Mouse (Mus musculus): Measurements from ENCODE around the gene Rras2. TPM values are rescaled to one million over a fixed set of nuclear protein-coding genes. Genes with fewer than 3 reads are reported as not detected.
A peak's percentile ranks its signal among the peaks of the same experiment; 100 is the strongest.

The Rras2 gene
- polyA plus RNA-seq, 1 experiment from 2014 or later = 24.5 TPM

- Histone ChIP-seq H3K4me2 (replicated peaks; ENCODE audit: low read depth) (no peak overlapping the region), H3K36me3 (ENCODE audit: control insufficient read depth, insufficient read depth) (no peaks in the 10 kb centered on the region), H3K4me3 (ENCODE audit: low read depth, low read length) (no peak overlapping the region), H3K9me3 (ENCODE audit: control insufficient read depth) (no peaks in the 10 kb centered on the region), H3K27me3 (replicated peaks; ENCODE audit: control insufficient read depth, insufficient read depth, low read length) (no peaks in the 10 kb centered on the region), H3K9ac (ENCODE audit: low read depth, low read length) (no peak overlapping the region), H3K4me1 (replicated peaks; ENCODE audit: control insufficient read depth, insufficient read depth, low read length) (peaks cover 3% of the 10 kb centered on the region; the same call in 1 of the 2 replicates), H3K27ac (ENCODE audit: low read depth, low read length) (no peak overlapping the region)
- ATAC-seq = no peak
- TF ChIP-seq CTCF (IDR thresholded peaks at IDR 0.05; ENCODE audit: low read depth) = no peak
- WGBS = 90% methylated on average over 3 of the region's 3 CpGs
Measured at GRCm38 (mm10) chr7:114139400-114139799, 21.8 kb upstream of the Rras2 start.

- Histone ChIP-seq H3K36me3 (ENCODE audit: control insufficient read depth, insufficient read depth) (no peaks in the 10 kb centered on the region), H3K9ac (ENCODE audit: low read depth, low read length) (no peak overlapping the region), H3K27me3 (replicated peaks; ENCODE audit: control insufficient read depth, insufficient read depth, low read length) (no peaks in the 10 kb centered on the region), H3K4me3 (ENCODE audit: low read depth, low read length) (no peak overlapping the region), H3K9me3 (ENCODE audit: control insufficient read depth) (no peaks in the 10 kb centered on the region), H3K27ac (ENCODE audit: low read depth, low read length) (no peak overlapping the region), H3K4me1 (replicated peaks; ENCODE audit: control insufficient read depth, insufficient read depth, low read length) (peaks cover 3% of the 10 kb centered on the region; the same call in 1 of the 2 replicates), H3K4me2 (replicated peaks; ENCODE audit: low read depth) (no peak overlapping the region)
- no peak for ATAC-seq
- WGBS = 92% methylated on average over 2 of the region's 2 CpGs
- TF ChIP-seq CTCF (IDR thresholded peaks at IDR 0.05; ENCODE audit: low read depth) = no peak
Measured at GRCm38 (mm10) chr7:114138261-114138660, 20.7 kb upstream of the Rras2 start.

- ATAC-seq = no peak
- no peak overlapping the region for H3K9ac ChIP-seq (ENCODE audit: low read depth, low read length)
- H3K4me3 ChIP-seq (ENCODE audit: low read depth, low read length) = no peak overlapping the region
- no peaks in the 10 kb centered on the region for H3K27me3 ChIP-seq (replicated peaks; ENCODE audit: control insufficient read depth, insufficient read depth, low read length)
- H3K36me3 ChIP-seq (ENCODE audit: control insufficient read depth, insufficient read depth) = no peaks in the 10 kb centered on the region
- H3K4me2 ChIP-seq (replicated peaks; ENCODE audit: low read depth) = no peak overlapping the region
- no peak for TF ChIP-seq CTCF (IDR thresholded peaks at IDR 0.05; ENCODE audit: low read depth)
- WGBS = 36% methylated on average over 6 of the region's 6 CpGs
- H3K27ac ChIP-seq (ENCODE audit: low read depth, low read length) = no peak overlapping the region
- H3K4me1 ChIP-seq (replicated peaks; ENCODE audit: control insufficient read depth, insufficient read depth, low read length) = no peaks in the 10 kb centered on the region
- no peaks in the 10 kb centered on the region for H3K9me3 ChIP-seq (ENCODE audit: control insufficient read depth)
Measured at GRCm38 (mm10) chr7:114135166-114135565, 17.6 kb upstream of the Rras2 start.

- Histone ChIP-seq H3K4me1 (replicated peaks; ENCODE audit: control insufficient read depth, insufficient read depth, low read length) (no peaks in the 10 kb centered on the region), H3K9me3 (ENCODE audit: control insufficient read depth) (no peaks in the 10 kb centered on the region), H3K4me2 (replicated peaks; ENCODE audit: low read depth) (no peak overlapping the region), H3K4me3 (ENCODE audit: low read depth, low read length) (no peak overlapping the region), H3K27ac (ENCODE audit: low read depth, low read length) (no peak overlapping the region), H3K36me3 (ENCODE audit: control insufficient read depth, insufficient read depth) (no peaks in the 10 kb centered on the region), H3K9ac (ENCODE audit: low read depth, low read length) (no peak overlapping the region), H3K27me3 (replicated peaks; ENCODE audit: control insufficient read depth, insufficient read depth, low read length) (no peaks in the 10 kb centered on the region)
- no peak for TF ChIP-seq CTCF (IDR thresholded peaks at IDR 0.05; ENCODE audit: low read depth)
- no peak for ATAC-seq
- WGBS = 33% methylated on average over 4 of the region's 5 CpGs
Measured at GRCm38 (mm10) chr7:114133957-114134356, 16.4 kb upstream of the Rras2 start.

- Histone ChIP-seq H3K9me3 (ENCODE audit: control insufficient read depth) (no peaks in the 10 kb centered on the region), H3K27ac (ENCODE audit: low read depth, low read length) (no peak overlapping the region), H3K27me3 (replicated peaks; ENCODE audit: control insufficient read depth, insufficient read depth, low read length) (no peaks in the 10 kb centered on the region), H3K4me2 (replicated peaks; ENCODE audit: low read depth) (no peak overlapping the region), H3K4me3 (ENCODE audit: low read depth, low read length) (no peak overlapping the region), H3K9ac (ENCODE audit: low read depth, low read length) (no peak overlapping the region), H3K36me3 (ENCODE audit: control insufficient read depth, insufficient read depth) (no peaks in the 10 kb centered on the region), H3K4me1 (replicated peaks; ENCODE audit: control insufficient read depth, insufficient read depth, low read length) (no peaks in the 10 kb centered on the region)
- WGBS = 36% methylated on average over 8 of the region's 8 CpGs
- TF ChIP-seq CTCF (IDR thresholded peaks at IDR 0.05; ENCODE audit: low read depth) = no peak
- no peak for ATAC-seq
Measured at GRCm38 (mm10) chr7:114132316-114132715, 14.7 kb upstream of the Rras2 start.

GRCm38 (mm10) chr7:114129281-114129680, 11.7 kb upstream of the Rras2 start:
- 49% methylated on average over 2 of the region's 2 CpGs for WGBS

GRCm38 (mm10) chr7:114118180-114118579, 599 bp upstream of the Rras2 start:
- Histone ChIP-seq H3K4me3 (ENCODE audit: low read depth, low read length) (peak overlapping the region; percentile 91), H3K9ac (ENCODE audit: low read depth, low read length) (peak overlapping the region; percentile 89; the same call in 1 of the 2 replicates), H3K9me3 (ENCODE audit: control insufficient read depth) (no peaks in the 10 kb centered on the region), H3K4me1 (replicated peaks; ENCODE audit: control insufficient read depth, insufficient read depth, low read length) (0 out of 2 replicates have a peak, but pooled peaks cover 4% of the 10 kb centered on the region), H3K4me2 (replicated peaks; ENCODE audit: low read depth) (peak overlapping the region; percentile 82), H3K36me3 (ENCODE audit: control insufficient read depth, insufficient read depth) (no peaks in the 10 kb centered on the region), H3K27ac (ENCODE audit: low read depth, low read length) (peak overlapping the region; percentile 96), H3K27me3 (replicated peaks; ENCODE audit: control insufficient read depth, insufficient read depth, low read length) (no peaks in the 10 kb centered on the region)
- peak; percentile 76 for ATAC-seq
- 25% methylated on average over 7 of the region's 7 CpGs for WGBS
- no peak for TF ChIP-seq CTCF (IDR thresholded peaks at IDR 0.05; ENCODE audit: low read depth)

More at GRCm38 (mm10) chr7:114129281-114129680, 11.7 kb upstream of the Rras2 start:
- Histone ChIP-seq H3K9me3 (ENCODE audit: control insufficient read depth) (no peaks in the 10 kb centered on the region), H3K36me3 (ENCODE audit: control insufficient read depth, insufficient read depth) (no peaks in the 10 kb centered on the region), H3K27me3 (replicated peaks; ENCODE audit: control insufficient read depth, insufficient read depth, low read length) (no peaks in the 10 kb centered on the region), H3K4me3 (ENCODE audit: low read depth, low read length) (no peak overlapping the region), H3K27ac (ENCODE audit: low read depth, low read length) (no peak overlapping the region), H3K4me1 (replicated peaks; ENCODE audit: control insufficient read depth, insufficient read depth, low read length) (no peaks in the 10 kb centered on the region), H3K9ac (ENCODE audit: low read depth, low read length) (no peak overlapping the region), H3K4me2 (replicated peaks; ENCODE audit: low read depth) (no peak overlapping the region)
- ATAC-seq = no peak
- TF ChIP-seq CTCF (IDR thresholded peaks at IDR 0.05; ENCODE audit: low read depth) = peak; percentile 30
